Mouse (Mus musculus): Measurements from ENCODE around the gene Gm15557.
A peak's percentile ranks its signal among the peaks of the same experiment; 100 is the strongest.

Gene Gm15557

DNA sequence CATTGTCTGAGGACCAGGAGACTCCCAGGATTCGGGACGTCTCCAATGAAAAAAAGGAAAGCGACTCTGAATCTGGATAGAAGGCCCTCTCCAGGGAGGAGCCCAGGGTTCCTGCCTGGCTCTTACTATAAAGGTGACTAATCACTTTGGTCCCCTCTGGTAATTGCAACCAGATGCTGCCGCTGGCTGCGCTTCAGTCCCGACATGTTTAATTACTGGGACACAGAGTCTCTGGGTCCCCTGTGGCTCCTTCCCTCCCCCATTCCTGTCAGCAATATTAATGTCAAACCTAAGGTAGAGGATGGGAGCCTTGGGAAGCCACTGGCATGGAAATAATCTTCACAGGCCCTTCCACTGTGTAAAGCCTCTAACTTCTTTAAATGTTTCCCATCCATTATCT lies 8.8 kb downstream of the Gm15557 start:
- DNase-seq (ENCODE audit: low read depth, low spot score) = no peak

DNA sequence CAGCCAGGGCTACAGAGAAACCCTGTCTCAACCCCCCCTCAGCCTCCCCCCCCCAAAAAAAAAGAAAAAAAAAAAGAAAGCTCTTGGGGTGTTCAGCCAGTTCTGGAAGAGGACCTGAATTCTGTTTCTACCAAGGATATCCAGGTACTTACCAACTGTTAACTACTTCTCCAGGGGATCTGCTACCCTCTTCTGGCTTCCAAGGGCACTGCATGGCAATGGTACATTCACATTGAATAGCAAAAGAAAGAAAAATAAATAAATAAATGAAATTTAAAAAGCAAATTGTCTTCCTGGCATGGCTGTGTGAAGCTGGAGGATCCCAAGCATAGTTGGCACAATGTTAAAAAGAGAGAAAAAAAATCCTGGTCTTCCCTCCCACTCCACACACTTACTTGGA lies 11.5 kb downstream of the Gm15557 start:
- no peak for DNase-seq (ENCODE audit: low read depth, low spot score)

DNA sequence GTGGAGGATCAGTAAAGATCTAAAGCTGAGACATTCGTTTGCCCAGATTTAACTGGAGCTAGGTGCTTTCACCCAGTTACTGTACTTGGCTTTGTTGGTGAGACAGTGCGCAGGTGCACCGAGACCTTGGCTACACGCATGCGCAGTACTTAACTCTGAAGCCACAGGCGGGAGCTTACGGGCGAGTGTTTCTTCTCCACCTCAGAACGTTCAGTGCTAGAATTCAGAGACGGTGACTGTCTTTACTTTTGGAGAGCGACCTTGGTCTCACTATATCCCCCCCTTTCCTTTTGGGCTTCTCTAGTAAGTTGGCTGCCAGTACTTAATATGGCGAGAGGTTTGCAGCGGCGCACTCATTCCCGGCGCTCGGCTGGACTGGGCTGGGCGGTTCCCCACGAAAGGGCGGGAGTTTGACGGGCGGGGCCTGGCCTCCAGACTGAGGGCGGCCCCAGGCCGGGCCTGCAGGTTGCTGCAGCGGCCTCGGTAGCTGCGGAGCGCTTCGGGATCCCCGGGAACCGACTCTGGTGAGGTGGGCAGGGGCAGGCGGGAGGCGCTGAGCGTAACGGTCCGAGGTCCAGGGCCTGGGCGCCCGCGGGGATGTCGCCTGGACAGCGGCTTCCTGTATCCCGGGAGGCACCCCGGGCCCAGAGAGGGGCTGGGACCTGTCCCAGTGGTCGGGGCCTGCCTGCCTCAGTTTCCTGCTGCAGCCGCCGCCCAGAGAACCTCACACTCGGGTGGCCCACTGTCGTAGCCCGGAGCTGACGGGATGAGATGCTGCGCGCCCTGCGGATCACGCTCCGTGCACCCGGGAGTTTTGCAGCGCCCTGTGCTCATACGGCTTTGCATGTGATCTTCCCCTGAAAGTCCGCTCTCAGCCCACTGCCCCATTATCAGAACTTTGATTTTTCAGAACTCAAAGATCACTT lies 15.9 kb downstream of the Gm15557 start, which contains the start of gene Cep250:
Cep250 (plus strand) TSS at position 325 of the 926 bp plus-strand sequence.
- DNase-seq (ENCODE audit: low read depth, low spot score) = peak; percentile 82

DNA sequence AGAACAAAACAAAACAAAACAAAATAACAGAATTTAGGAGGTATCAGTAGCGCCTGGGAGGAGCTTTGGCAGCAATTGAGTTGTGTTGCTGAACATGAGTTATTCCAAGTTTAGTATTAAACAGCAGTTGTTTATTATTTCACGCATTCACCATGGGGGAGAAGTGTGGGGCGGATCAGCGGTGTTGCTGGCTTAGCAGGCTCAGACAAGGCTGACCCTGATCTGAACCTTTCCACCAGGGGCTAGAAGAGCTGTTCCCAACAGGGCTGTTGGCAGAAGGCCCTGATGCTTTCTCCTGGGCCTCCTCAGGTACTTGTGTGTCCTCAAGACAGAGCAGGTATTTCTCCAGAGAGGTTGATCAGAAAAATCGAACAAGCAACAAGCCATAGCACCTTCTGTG lies 19.5 kb downstream of the Gm15557 start:
- DNase-seq (ENCODE audit: low read depth, low spot score) = no peak

DNA sequence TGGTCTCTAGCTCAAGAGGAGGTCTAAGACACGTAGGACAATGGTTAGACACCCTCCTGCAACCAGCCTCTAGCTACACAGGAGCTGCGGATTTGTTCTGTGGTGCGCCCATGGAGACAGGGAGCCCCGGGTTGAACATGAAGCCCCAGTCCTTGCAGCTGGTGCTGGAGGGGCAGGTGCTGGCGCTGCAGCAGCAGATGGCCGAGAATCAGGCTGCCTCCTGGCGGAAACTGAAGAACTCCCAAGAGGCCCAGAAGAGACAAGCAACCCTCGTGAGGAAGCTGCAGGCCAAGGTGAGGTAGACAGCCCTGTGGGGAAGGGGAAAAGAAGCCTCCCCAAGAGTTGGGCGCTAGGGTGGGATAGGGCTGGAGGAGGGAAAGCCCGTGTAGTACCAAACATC lies 21.3 kb downstream of the Gm15557 start:
- DNase-seq (ENCODE audit: low read depth, low spot score) = no peak

DNA sequence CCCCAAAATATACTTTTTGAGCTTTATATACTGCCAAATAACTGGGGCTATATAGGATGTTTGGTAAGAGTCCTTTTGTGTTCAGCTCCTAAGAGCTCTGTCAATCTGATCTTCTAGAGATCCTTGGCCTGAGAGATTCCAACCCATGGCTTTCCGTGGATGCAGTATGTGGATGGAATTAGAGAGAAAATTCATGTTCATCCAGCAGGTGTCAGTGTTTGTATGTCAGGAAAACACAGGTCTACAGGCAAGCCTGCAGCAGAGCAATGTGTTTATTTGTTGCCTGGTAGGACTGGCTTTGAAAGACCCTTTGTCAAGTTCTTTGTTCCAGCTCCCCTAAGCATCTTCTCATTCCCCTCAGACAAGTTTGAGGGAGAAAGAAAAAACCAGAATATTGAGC lies 22.5 kb downstream of the Gm15557 start:
- peak; percentile 58 for DNase-seq (ENCODE audit: low read depth, low spot score)

DNA sequence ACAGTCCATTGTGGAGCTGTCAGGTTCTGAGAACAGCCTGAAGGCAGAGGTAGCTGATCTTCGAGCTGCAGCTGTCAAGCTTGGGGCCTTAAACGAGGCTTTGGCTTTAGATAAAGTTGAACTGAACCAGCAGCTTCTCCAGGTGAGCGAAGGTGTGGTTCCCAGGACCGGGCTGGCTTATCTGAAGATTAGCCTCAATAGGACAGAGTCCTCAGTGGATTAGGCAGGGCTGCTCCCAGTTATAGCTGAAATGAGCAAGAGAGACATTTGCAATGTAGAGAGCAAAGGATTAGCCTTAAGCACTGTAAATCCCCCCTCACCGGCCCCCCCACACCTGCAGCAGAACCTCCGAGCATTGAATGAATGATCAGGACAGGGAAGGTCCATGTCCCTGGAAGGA lies 32.8 kb downstream of the Gm15557 start:
- DNase-seq (ENCODE audit: low read depth, low spot score) = peak; percentile 81

DNA sequence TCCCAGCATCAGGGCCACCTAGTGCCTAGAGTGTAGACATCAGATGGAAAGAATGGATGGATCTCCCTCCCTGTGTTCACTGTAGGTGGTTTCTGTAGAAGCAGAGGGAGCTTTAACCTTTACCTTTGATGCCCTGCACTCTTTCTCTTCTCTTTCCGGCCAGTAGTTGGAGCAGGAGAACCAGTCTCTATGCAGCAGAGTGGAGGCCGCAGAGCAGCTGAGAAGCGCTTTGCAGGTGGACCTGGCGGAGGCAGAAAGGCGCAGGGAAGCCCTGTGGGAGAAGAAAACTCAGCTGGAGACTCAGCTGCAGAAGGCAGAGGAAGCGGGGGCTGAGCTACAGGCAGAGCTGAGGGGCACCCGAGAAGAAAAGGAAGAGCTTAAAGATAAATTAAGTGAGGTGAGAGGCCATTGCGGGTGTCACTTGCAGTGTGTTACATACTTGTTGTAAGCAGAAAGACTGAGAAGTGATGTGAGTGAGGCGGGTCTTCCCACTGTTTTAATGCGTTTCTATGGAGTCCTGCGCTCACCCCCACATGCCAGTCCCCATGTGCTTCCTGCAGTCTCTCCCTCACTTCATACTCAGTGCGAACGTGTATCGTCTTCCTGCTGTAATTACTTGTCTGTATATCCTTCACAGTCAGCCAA lies 33.7 kb downstream of the Gm15557 start:
- no peak for DNase-seq (ENCODE audit: low read depth, low spot score)

DNA sequence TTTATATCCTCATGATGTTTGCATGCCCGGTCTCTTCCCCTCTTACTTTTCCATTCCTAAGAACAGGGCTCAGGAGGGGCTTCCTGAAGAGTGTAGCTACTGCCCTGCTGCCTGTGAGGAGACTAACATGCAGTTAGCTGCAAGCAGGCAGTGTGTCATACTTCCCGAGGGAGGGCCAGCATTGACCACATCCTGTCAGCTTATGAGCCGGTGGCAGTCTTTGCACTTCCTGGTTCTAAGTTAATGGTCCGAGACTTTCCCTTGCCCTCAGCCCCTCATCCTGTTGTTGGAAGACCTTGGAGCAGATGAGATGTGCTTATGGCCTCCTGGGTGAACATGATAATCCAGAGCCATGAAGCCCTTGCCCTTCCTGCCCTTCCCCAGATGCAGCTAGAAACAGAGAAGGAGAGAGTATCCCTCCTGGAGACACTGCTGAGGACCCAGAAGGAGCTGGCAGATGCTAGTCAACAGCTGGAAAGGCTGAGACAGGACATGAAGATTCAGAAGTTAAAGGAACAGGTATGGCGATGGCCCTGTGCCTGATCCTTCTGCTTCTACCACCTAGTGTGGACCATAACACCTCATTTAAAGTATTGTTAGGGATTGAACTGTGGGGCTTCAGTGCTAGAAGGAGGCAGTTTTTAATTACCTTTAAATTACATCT lies 38.9 kb downstream of the Gm15557 start:
- no peak for DNase-seq (ENCODE audit: low read depth, low spot score)

DNA sequence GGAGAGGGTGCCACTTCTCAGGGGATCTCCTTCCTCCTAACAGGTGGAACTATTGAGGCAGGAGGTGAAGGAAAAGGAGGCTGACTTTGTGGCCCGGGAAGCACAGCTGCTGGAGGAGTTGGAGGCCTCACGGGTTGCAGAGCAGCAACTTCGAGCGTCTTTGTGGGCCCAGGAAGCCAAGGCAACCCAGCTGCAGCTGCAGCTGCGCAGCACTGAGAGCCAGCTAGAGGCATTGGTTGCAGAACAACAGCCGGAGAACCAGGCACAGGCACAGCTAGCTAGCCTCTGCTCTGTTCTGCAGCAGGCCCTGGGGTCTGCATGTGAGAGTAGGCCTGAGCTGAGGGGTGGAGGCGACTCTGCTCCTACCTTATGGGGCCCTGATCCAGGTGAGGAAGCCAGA lies 45.2 kb downstream of the Gm15557 start:
- DNase-seq (ENCODE audit: low read depth, low spot score) = no peak

DNA sequence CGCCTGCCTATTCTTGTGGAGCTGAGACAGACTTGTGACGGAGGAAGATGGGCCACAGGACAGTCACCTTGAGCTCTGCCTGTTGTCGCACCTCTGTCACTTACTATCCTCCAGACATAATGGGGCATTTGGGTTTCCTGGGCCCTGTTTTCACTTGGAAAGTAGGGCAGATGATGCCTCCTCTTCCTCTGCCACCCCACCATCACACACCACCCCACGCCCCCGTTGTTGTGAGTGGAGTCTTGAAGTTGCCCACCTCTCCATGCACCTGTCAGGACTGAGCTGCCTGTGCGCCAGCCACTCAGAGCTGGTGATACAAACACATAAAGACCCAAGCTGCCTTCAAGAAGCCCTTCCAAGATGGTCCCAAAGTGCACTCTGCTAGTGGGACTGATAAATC lies 46.6 kb downstream of the Gm15557 start:
- no peak for DNase-seq (ENCODE audit: low read depth, low spot score)

DNA sequence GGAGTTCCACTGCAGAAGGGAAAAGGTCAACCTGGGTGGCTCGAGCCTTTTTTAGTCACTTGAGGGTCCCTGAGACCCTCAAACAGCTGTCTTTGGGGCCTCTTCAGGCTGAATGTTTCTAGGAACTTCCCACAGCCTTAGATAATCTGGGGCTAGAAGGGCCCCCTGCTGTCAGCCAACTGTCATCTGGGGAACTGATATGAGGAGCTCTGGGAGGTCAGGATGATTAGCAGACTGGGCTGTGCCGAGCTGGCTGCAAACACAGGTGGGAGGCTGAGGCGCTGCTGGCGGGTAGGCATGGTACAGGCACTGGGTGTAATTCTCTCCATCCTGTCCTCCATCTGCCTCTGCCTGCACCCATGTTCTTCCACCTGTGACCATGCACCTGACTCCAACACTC lies 48.6 kb downstream of the Gm15557 start:
- no peak for DNase-seq (ENCODE audit: low read depth, low spot score)

DNA sequence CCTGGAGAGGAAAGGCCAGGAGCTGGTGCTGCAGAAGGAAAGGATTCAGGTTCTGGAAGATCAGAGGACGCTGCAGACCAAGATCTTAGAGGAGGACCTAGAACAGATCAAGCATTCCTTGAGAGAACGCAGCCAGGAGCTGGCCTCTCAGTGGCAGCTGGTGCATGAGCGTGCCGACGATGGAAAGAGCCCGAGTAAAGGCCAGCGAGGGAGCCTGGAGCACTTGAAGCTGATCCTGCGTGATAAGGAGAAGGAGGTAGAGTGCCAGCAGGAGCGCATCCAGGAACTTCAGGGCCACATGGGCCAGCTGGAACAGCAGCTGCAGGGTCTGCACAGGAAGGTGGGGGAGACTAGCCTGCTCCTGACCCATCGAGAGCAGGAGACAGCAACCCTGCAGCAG lies 50.6 kb downstream of the Gm15557 start:
- no peak for DNase-seq (ENCODE audit: low read depth, low spot score)

DNA sequence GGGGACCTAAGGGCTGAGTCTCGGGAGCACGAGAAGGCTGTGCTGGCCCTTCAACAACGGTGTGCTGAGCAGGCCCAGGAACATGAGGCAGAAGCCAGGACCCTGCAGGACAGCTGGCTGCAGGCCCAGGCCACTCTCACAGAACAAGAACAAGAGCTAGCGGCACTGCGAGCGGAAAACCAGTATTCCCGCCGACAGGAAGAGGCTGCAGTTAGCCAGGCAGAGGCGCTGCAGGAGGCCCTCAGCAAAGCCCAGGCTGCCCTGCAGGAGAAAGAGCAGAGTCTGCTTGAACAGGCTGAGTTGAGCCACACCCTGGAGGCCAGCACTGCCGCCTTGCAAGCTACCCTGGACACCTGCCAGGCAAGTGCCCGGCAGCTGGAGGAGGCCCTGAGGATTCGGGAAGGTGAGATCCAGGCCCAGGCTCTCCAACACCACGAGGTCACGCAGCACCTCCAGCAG lies 51.4 kb downstream of the Gm15557 start:
- DNase-seq (ENCODE audit: low read depth, low spot score) = no peak
